Mouse (Mus musculus): ENCODE data around the gene Snx33.
A peak's percentile ranks its signal among the peaks of the same experiment; 100 is the strongest.

Snx33 gene

GRCm38 (mm10) chr9:56903662-56904061 lies 24.5 kb downstream of the Snx33 start:
- TF ChIP-seq GATA4 (IDR thresholded peaks at IDR 0.05; ENCODE audit: insufficient replicate concordance, low read length), result no peak

DNA sequence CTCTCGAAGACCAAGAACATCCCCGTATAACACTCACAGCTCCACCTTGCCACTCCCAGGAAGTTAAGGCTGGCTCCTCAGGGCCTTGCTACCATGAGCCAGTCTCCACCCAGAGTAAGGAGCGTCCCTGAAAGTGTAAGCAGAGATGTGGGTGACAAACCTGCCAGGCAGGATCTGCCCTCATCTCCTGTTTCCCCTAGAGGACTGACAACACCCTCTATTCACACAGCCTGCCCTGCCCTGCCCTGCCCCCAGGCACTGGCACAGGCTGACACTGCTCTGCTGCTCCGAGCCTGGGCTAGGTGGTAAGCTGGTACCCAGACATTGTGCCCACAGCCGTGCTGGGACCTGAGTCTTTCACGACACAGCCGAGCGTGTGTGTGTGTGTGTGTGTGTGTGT lies 27.0 kb downstream of the Snx33 start:
- no peak for TF ChIP-seq GATA4 (IDR thresholded peaks at IDR 0.05; ENCODE audit: insufficient replicate concordance, low read length)

DNA sequence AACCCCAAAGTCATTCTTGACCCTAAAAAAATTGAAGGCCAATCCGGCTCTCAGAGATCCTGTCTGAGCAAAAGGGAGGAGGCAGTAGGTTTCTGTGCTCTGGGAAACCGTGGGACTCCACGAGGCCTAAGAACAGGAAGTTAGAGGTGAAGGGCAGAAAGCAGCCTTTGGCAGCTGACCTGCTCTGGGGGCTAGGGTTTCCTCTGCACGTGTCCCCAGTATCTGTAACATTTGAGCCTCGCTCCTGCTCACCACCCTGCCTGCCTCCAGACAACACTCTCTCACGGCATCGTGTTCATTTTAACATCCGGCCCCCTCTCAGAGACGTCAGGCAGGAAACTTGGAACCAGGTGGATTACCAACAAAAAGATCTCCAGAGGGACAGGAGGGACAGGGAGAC lies 27.6 kb downstream of the Snx33 start:
- TF ChIP-seq GATA4 (IDR thresholded peaks at IDR 0.05; ENCODE audit: insufficient replicate concordance, low read length), result peak; percentile 44; the same call in 1 of the 2 replicates

GRCm38 (mm10) chr9:56900060-56900459 lies 28.1 kb downstream of the Snx33 start:
- no peak for TF ChIP-seq GATA4 (IDR thresholded peaks at IDR 0.05; ENCODE audit: insufficient replicate concordance, low read length)

GRCm38 (mm10) chr9:56899409-56899808 lies 28.8 kb downstream of the Snx33 start:
- no peak for TF ChIP-seq GATA4 (IDR thresholded peaks at IDR 0.05; ENCODE audit: insufficient replicate concordance, low read length)

GRCm38 (mm10) chr9:56896779-56897178 lies 31.4 kb downstream of the Snx33 start:
- no peak for TF ChIP-seq GATA4 (IDR thresholded peaks at IDR 0.05; ENCODE audit: insufficient replicate concordance, low read length)

DNA sequence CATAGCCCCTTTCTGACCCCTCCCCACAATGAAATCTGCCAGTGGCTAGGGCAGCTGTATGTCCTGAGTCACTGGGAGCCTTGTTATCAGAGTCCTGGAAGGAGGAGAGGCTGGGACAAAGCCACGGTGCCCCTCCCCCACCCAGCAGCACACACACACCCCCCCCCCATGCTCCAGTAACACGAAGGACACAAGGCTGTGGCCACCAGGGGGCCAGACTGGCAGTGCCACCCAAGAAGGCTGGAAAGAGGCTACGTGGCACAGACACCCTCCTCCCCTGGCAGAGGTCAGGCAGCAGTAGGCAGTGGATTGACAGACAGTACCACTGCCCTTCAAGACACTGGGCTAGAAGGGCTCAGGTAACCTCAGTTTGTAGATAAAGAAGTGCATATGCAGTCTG lies 34.2 kb downstream of the Snx33 start:
- TF ChIP-seq GATA4 (IDR thresholded peaks at IDR 0.05; ENCODE audit: insufficient replicate concordance, low read length), result no peak

GRCm38 (mm10) chr9:56893313-56893712 lies 34.9 kb downstream of the Snx33 start:
- no peak for TF ChIP-seq GATA4 (IDR thresholded peaks at IDR 0.05; ENCODE audit: insufficient replicate concordance, low read length)

GRCm38 (mm10) chr9:56892111-56892510 lies 36.1 kb downstream of the Snx33 start:
- TF ChIP-seq GATA4 (IDR thresholded peaks at IDR 0.05; ENCODE audit: insufficient replicate concordance, low read length), result no peak

DNA sequence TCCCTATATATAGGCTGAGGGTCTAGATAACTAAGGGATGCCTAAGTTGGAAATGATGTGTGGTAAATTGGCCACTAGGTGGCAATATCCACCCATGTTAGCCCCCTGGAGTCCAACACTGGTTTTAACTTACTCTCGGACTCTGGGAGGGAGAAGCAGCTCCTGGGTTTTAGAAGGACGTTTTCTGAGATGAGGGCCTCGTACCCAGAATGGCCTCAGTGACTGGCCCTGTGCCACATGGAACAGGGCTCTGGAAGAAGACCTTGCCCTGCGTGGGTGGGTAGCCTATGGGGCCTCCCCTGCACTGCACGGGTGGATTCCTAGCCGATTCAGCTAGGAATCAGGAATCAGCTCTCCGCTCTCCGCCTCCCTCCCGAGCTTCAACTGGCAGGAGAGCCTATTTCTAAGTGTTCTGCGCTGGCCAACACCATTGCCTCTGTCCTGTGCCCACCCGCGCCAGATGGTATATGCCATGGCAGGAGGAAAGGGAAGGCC lies 36.6 kb downstream of the Snx33 start:
- no peak for TF ChIP-seq GATA4 (IDR thresholded peaks at IDR 0.05; ENCODE audit: insufficient replicate concordance, low read length)

GRCm38 (mm10) chr9:56890522-56891250 lies 37.5 kb downstream of the Snx33 start:
- no peak for TF ChIP-seq GATA4 (IDR thresholded peaks at IDR 0.05; ENCODE audit: insufficient replicate concordance, low read length)

GRCm38 (mm10) chr9:56889817-56890216 lies 38.4 kb downstream of the Snx33 start:
- TF ChIP-seq GATA4 (IDR thresholded peaks at IDR 0.05; ENCODE audit: insufficient replicate concordance, low read length), result no peak

GRCm38 (mm10) chr9:56887581-56887980 lies 40.6 kb downstream of the Snx33 start:
- no peak for TF ChIP-seq GATA4 (IDR thresholded peaks at IDR 0.05; ENCODE audit: insufficient replicate concordance, low read length)

DNA sequence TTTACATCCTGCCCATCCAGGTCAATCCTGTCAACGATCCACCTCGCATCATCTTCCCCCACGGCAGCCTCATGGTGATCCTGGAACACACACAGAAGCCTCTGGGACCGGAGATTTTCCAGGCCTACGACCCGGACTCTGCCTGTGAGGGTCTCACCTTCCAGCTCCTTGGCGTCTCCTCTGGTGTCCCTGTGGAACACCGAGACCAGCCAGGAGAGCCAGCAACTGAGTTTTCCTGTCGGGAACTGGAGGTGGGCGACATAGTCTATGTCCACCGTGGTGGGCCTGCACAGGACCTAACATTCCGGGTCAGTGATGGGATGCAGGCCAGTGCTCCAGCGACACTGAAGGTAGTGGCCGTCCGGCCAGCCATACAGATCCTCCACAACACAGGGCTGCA lies 41.6 kb downstream of the Snx33 start:
- TF ChIP-seq GATA4 (IDR thresholded peaks at IDR 0.05; ENCODE audit: insufficient replicate concordance, low read length), result no peak

DNA sequence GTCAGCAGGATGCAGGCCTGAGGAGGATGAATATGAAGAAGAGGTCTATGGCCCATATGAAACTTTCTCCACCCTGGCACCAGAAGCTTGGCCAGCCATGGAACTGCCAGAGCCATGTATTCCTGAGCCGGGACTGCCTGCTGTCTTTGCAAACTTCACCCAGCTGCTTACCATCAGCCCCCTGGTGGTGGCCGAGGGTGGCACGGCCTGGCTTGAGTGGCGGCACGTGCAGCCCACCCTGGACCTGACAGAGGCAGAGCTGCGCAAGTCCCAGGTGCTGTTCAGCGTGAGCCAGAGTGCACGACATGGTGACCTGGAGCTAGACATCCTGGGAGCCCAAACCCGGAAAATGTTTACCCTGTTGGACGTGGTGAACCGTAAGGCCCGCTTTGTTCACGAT lies 42.1 kb downstream of the Snx33 start:
- TF ChIP-seq GATA4 (IDR thresholded peaks at IDR 0.05; ENCODE audit: insufficient replicate concordance, low read length), result no peak

- TF ChIP-seq GATA4 (IDR thresholded peaks at IDR 0.05; ENCODE audit: insufficient replicate concordance, low read length), result no peak
Measured at GRCm38 (mm10) chr9:56884328-56884727, 43.8 kb downstream of the Snx33 start.

DNA sequence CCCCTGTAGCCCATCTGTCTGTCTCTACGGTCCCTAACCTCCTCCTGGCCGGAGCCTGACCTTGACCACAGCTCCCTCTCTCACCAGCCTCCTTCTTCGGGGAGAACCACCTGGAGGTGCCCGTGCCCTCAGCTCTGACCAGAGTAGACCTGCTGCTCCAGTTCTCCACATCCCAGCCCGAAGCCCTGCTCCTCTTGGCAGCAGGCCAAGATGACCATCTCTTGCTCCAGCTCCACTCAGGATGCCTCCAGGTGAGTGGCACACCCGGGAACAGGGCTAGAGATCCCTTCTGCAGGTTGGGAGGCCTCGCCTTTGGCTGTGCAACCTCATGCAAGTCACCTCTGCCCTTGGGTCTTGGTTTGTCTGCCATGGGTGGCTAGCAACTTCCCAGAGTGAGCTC lies 44.7 kb downstream of the Snx33 start:
- no peak for TF ChIP-seq GATA4 (IDR thresholded peaks at IDR 0.05; ENCODE audit: insufficient replicate concordance, low read length)

Measured in liver, adult (tissue).